Mouse (Mus musculus) liver (tissue): ENCODE measurements around the gene Carmil1.

Experiments
- DNase-seq: peaks from one replicate; pipeline ENCODE4 v3.0.0-alpha.2; 2020; ENCODE audit warnings: mixed read lengths

The Carmil1 gene

GRCm38 (mm10) chr13:24027191-24028170 lies 253.1 kb downstream of the Carmil1 start:
- DNase-seq, result no peak

GRCm38 (mm10) chr13:24018515-24018914 lies 262.1 kb downstream of the Carmil1 start:
- DNase-seq, result no peak

- DNase-seq, result no peak
Observed at GRCm38 (mm10) chr13:24005528-24005927, 275.1 kb downstream of the Carmil1 start.

- no peak for DNase-seq
Observed at GRCm38 (mm10) chr13:24001797-24002196, 278.8 kb downstream of the Carmil1 start.

- no peak for DNase-seq
Observed at GRCm38 (mm10) chr13:24001081-24001480, 279.5 kb downstream of the Carmil1 start.

- no peak for DNase-seq
Observed at GRCm38 (mm10) chr13:23998826-23999225, 281.8 kb downstream of the Carmil1 start.

GRCm38 (mm10) chr13:23994756-23995155 lies 285.8 kb downstream of the Carmil1 start:
- DNase-seq, result no peak

GRCm38 (mm10) chr13:23994024-23994423 lies 286.6 kb downstream of the Carmil1 start:
- no peak for DNase-seq

- peak; percentile 57 for DNase-seq
Observed at GRCm38 (mm10) chr13:23990928-23991327, 289.7 kb downstream of the Carmil1 start, which contains the start of gene Scgn. TSS of gene Scgn (minus strand) at chr13:23991214.

- DNase-seq, result no peak
Observed at GRCm38 (mm10) chr13:23990451-23990850, 290.1 kb downstream of the Carmil1 start.

GRCm38 (mm10) chr13:23985130-23985529 lies 295.5 kb downstream of the Carmil1 start:
- no peak for DNase-seq

GRCm38 (mm10) chr13:23972271-23972670 lies 308.3 kb downstream of the Carmil1 start:
- no peak for DNase-seq

- no peak for DNase-seq
Observed at GRCm38 (mm10) chr13:23971870-23972269, 308.7 kb downstream of the Carmil1 start.

GRCm38 (mm10) chr13:23964909-23965308 lies 315.7 kb downstream of the Carmil1 start:
- DNase-seq, result no peak
